Mouse (Mus musculus): ENCODE data around the gene Slc30a1.

The Slc30a1 gene

GRCm38 (mm10) chr1:191906571-191907430, at the start of gene Slc30a1:
Gene Slc30a1 (plus strand): TSS chr1:191906767.
- in situ Hi-C loops (cut with MboI, MseI): loop anchor here (5.0 kb wide), 1 partner anchor 84 kb away; the partner anchor contains the start of gene Nek2

DNA sequence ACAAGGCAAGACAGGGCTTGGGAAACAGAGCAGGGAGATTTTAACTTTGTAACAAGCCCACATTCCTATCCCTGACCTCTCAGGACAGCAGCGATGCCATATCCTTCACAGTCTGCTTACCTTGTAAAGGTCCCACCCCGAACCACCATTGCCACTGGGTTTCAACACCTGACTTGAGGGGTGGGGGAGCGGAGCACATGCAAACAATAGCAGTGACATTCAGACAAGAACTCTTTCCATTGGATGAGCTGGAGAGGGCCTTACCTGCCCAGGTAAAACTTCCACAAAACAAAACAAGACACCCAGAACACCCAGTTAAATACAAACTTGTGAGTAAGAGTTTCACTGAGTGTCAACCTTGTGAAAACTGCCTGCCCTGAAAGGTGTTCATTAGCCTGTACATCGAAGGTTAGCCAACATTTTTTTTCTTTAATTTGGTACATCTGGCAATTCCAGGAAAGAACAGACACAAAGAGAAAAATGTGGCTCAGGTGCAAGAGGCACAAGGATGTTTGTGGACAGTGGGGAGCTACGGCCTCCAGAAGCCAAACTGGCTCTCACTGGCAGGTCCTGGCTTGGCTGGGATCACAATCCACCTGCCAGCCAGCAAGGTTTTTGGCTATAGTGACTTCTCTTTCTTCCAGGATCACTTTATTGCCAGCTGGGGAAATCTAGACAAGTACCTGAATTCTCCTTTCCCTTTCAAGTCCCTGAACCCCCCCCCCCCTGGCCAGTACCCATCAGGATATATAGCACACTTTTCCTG, 49.5 kb upstream of the Slc30a1 start:
- in situ Hi-C loops (cut with MboI, MseI): no loop called here

DNA sequence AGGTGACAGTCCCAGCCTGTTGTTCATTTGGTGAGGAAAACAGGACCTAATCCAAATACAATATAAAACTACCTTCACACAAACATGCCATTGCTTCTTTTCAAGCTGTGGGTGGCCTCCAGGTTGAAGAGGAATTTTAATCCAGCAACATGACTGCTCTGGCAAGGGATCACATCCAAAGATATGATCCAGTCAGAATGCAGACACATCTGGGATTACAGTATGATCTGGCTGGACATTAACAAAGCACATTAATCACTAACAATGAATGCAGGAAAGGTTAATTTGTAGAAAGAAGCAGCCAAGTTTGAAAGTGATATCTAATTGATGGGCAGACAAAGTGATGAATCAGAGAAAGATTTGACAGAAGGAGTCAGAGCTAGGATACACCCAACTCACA, 48.4 kb upstream of the Slc30a1 start:
- in situ Hi-C loops (cut with MboI, MseI): no loop called here

- in situ Hi-C loops (cut with MboI, MseI): no loop called here
Observed at GRCm38 (mm10) chr1:191859847-191860246, 46.7 kb upstream of the Slc30a1 start.

- in situ Hi-C loops (cut with MboI, MseI): no loop called here
Observed at GRCm38 (mm10) chr1:191861247-191861646, 45.3 kb upstream of the Slc30a1 start.

- in situ Hi-C loops (cut with MboI, MseI): no loop called here
Observed at GRCm38 (mm10) chr1:191863833-191864550, 42.6 kb upstream of the Slc30a1 start.

DNA sequence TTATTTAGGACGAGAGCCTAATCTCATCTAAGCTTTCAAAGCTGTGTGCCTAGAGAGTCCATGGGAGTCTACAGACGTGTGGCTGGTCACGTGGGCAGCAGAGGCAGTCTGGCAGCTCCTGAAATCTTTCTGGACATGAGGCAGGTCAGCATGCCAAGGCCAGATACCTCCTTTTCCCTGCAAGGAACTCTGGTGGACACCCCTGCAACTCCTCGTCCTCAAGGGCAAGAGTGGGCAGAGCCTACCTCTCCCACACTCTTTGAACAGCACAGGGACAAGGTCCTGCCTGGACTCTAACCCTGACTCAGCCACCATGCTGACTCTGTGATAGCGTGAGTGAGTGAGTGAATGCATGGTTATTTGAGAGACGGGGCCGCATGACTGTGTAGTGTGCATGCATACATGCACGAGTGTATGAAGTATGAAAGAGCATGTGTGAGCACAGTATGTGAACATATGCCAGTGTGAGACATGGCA, 42.0 kb upstream of the Slc30a1 start:
- in situ Hi-C loops (cut with MboI, MseI): no loop called here

DNA sequence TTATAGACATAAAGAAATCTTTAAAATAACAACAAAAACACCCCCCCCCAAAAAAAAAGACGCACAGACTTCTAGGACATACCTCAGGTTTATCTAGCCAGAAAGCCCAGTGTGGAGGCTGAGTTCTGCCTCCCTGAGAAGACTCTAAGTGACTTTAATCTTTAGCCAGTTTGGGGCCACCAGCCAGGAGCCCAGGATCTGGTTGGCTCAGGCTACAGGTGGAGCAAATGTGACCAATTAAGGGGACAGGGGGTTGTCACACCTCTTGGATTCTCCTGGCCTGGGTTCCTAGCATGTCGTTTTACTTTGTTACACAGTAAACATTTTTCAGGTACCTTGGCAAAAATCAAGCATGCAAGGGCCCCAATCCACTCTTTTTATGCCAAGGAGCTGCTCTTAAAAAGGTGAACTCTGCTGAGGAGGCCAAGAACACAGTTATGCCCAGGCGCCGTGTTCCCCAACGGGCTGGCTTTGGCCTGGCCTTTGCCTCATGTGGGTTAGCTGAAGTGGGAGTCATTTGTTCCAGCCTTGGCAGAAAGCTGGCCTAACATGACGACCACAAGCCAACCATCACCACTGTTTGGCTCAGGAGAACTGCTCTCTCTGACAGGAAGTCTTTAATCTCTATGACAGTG, 34.4 kb upstream of the Slc30a1 start:
- in situ Hi-C loops (cut with MboI, MseI): no loop called here

- in situ Hi-C loops (cut with MboI, MseI): no loop called here
Observed at GRCm38 (mm10) chr1:191875006-191875405, 31.6 kb upstream of the Slc30a1 start.

DNA sequence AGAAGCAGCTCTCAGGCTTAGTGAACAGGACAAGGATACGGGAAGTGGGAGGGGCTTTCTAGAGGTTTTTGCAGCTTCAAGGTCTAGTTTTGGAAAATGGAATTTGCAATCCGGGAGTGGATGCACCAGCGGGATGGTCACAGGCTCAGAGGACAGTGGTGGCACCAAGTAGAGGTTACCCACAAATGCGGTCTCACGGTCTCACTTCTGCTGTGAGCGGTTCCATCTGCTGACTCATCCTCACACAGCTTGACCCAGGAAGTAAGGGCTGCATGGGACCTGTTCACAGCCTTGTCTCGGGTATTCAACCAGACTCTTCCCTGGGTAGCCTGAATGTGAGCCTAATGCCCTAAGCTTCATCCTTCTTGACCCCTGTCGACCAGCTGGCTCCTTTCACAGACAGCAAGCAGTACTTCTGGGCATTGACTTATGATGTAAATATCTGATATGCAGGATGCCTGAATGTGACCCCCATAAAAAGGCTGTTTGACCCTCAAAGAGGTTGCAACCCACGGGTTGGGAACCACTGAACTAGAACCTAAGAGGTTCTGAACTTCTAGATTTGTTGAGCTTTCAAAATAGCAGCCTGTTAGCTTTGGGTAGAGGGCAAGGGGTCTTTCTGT, 30.8 kb upstream of the Slc30a1 start:
- in situ Hi-C loops (cut with MboI, MseI): no loop called here

- in situ Hi-C loops (cut with MboI, MseI): no loop called here
Observed at GRCm38 (mm10) chr1:191877681-191878080, 28.9 kb upstream of the Slc30a1 start.

- in situ Hi-C loops (cut with MboI, MseI): no loop called here
Observed at GRCm38 (mm10) chr1:191878518-191878921, 28.0 kb upstream of the Slc30a1 start.

DNA sequence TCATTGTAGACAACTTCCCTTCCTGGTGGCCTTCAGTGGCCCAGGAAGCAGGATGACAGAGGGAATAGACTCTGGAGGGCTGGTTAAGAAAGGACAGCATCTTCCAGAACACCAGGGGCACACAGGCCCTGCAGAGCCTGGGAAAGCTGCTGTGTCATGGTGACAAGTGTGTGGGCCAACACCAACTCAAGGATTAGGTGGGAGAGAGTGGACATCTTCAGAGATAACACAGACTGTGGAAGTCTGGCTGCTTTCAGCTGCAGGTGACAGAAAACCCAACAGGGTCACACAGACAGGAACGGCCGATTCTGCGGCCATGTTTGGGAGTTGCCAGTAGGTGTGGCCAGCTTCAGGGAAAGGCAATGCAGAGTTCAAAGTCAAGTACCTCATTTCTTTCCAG, 26.3 kb upstream of the Slc30a1 start:
- in situ Hi-C loops (cut with MboI, MseI): no loop called here

- in situ Hi-C loops (cut with MboI, MseI): no loop called here
Observed at GRCm38 (mm10) chr1:191880921-191881609, 25.5 kb upstream of the Slc30a1 start.

DNA sequence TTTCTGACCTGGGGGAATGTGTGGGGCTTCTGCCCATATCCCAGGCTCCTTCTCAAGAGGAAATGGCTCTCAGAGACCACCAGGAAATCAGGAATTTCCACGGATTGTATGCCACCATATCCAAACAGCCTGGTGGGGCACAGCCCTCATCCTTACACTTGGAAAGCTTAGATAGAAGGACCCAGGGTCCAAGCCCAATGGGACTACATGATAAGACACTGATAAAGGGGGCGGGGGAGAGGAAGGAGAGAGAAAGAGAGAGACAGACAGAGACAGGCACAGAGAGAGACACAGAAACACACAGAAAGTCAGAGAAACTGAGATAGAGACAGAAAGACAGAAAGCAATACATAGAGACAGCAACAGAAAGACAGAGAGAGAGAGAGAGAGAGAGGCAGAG, 24.9 kb upstream of the Slc30a1 start:
- in situ Hi-C loops (cut with MboI, MseI): no loop called here

- in situ Hi-C loops (cut with MboI, MseI): no loop called here
Observed at GRCm38 (mm10) chr1:191882474-191883206, 23.9 kb upstream of the Slc30a1 start.

- in situ Hi-C loops (cut with MboI, MseI): no loop called here
Observed at GRCm38 (mm10) chr1:191883654-191884053, 22.9 kb upstream of the Slc30a1 start.

- in situ Hi-C loops (cut with MboI, MseI): no loop called here
Observed at GRCm38 (mm10) chr1:191891912-191892311, 14.7 kb upstream of the Slc30a1 start.

DNA sequence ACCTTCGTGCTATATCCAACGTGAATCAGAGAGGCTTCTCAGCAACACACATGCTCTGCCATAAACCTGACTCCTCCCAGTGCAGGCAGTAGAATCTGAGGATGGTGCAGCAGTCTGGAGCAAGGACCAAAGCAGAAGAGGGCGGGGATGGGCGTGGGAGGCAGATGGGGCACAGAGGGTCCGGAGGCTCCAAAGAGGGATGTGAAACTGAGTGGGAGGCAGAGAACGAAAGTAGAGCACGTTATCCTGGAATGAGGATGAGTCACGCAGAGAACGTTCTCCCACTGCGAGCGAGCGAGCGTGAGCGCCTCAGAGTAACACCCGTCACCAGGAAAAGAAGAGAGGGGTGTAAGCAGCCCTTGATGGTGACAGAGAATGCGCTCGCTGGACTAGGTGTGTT, 12.2 kb upstream of the Slc30a1 start:
- in situ Hi-C loops (cut with MboI, MseI): no loop called here

DNA sequence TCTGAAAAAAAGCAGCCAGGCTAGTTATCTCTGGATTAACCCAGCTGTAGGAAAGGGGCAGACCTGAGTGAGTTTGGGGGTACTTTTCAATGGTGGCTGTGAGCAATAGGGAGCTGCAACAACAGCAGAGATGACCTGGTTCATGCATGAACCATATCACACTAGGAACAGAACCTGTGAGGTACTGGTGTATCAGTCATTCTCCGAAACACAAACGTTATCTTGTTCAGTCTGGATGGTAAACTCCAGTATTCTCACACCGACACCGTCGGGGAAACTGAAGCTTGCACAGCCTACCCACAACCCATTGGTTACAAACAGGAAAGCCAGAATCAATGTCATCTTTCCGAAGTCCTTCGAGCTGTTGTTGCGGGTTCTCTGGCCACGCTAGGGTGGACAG, 11.7 kb upstream of the Slc30a1 start:
- in situ Hi-C loops (cut with MboI, MseI): no loop called here
